12 mouse cellular contexts compared by ENCODE assay signal in genomic region chr13:110584765-110585164, GRCm38 (mm10).
"Had no signal": no experiment of that assay in that cellular context is flagged by ENCODE, and none has a peak within 500 bp of the region (broad histone marks: within the 10 kb centered on the region; RNA-seq: fewer than 3 reads in every experiment).

No protein-coding gene starts in this region.

- DNase-seq: kidney, adult 9 months; kidney, postnatal 36 days; left cerebral cortex, postnatal 4 days; lung, adult 18-20 months; thymus, postnatal 14 days had no signal

- H3K27ac ChIP-seq: kidney, postnatal 0 days; limb, embryonic 13.5 days; liver, embryonic 14.5 days; midbrain, embryonic 12.5 days; neural tube, embryonic 12.5 days; stomach, postnatal 0 days had no signal

- H3K9me3 ChIP-seq: limb, embryonic 13.5 days; midbrain, embryonic 12.5 days; neural tube, embryonic 12.5 days had no signal

- H3K9ac ChIP-seq: limb, embryonic 13.5 days; liver, embryonic 14.5 days; midbrain, embryonic 12.5 days; neural tube, embryonic 12.5 days had no signal

- H3K4me2 ChIP-seq: limb, embryonic 13.5 days; midbrain, embryonic 12.5 days; neural tube, embryonic 12.5 days had no signal

- H3K27me3 ChIP-seq: limb, embryonic 13.5 days; midbrain, embryonic 12.5 days; neural tube, embryonic 12.5 days had no signal

- H3K4me3 ChIP-seq: limb, embryonic 13.5 days; midbrain, embryonic 12.5 days; myocyte; neural tube, embryonic 12.5 days had no signal

- H3K4me1 ChIP-seq: limb, embryonic 13.5 days; midbrain, embryonic 12.5 days; neural tube, embryonic 12.5 days had no signal

- H3K36me3 ChIP-seq: limb, embryonic 13.5 days; midbrain, embryonic 12.5 days; neural tube, embryonic 12.5 days had no signal
